Mouse (Mus musculus): Measurements from ENCODE around the gene Ifrd1. TPM values are rescaled to one million over a fixed set of nuclear protein-coding genes. Genes with fewer than 3 reads are reported as not detected.
A peak's percentile ranks its signal among the peaks of the same experiment; 100 is the strongest.

Gene Ifrd1
- polyA plus RNA-seq, 2 experiments: 45.1 to 120 TPM

DNA sequence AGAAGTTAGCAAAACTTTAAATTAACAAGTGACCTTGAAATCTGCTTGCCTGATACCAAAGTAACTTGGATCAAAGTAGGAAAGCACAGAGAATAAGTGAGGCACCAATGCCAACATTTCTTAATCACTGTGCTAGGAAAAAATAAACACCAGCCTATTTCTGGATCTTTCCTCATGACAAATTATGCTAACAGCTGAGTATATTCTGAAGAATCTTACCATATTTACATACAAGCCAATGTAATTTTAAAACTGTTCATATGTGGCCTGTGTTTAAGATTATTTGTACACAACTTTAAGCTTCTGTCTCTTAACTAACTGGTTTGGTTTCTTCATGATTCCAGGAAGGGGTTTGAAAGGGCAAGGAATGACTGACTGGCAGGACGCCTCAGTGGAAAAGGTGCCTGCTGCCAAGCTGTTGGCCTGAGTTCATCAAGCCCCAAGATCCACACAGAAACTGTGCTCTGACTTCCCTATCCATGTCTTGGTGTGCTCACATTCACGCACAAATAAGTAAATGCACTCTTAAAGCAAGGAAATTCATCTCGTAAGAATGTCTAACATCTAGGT is 28.2 kb downstream of the Ifrd1 start:
- ATAC-seq (ENCODE audit: low FRiP score, low read depth): no peak
- TF ChIP-seq POLR2A (IDR thresholded peaks at IDR 0.05; ENCODE audit: borderline replicate concordance, extremely low read depth, insufficient read depth, insufficient read length): no peak
- Histone ChIP-seq H3K36me3 (ENCODE audit: control insufficient read depth, insufficient read depth, low read length) (peaks cover 19% of the 10 kb centered on the region), H3K9me3 (ENCODE audit: control insufficient read depth, low read length) (no peaks in the 10 kb centered on the region), H3K4me1 (ENCODE audit: control insufficient read depth, insufficient read depth, low read length) (peaks cover 20% of the 10 kb centered on the region), H3K27me3 (ENCODE audit: control insufficient read depth, insufficient read depth, low read length) (no peaks in the 10 kb centered on the region), H3K27ac (replicated peaks; ENCODE audit: low read depth, low read length) (no peak overlapping the region), H3K4me2 (replicated peaks; ENCODE audit: low read depth, low read length, severe bottlenecking) (peak overlapping the region; percentile 63), H3K9ac (ENCODE audit: low read depth, low read length, severe bottlenecking) (no peak overlapping the region), H3K4me3 (replicated peaks; ENCODE audit: low read length) (peak overlapping the region; percentile 11; the same call in 1 of the 2 replicates)
- no peak for DNase-seq (ENCODE audit: low spot score)
- WGBS: 44% methylated on average over 3 of the region's 3 CpGs

DNA sequence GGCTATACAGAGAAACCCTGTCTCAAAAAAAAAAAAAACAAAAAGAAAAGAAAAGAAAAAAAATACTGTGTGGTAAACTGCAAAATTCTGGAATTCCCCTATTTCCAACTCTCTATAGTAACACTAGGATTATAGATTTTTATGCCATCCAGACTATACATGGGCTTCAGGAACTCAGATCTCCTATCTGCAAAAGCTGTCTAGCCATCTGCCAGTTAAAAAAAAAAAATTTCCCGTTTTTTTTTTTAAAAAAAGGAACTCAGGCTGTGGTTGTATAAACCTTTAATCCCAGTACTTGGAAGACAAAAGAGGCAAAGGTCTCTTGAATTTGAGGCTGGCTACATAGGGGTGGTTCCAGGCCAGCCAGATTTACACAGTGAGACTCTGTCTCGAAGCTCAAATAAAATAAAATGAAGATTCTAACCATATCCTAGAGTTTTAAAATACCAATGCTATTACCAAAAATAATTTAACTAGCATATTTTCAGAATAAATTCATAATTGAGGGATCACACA is 29.8 kb downstream of the Ifrd1 start:
- no peak overlapping the region for H3K4me3 ChIP-seq (replicated peaks; ENCODE audit: low read length)
- 77% methylated on average over 2 of the region's 2 CpGs for WGBS
- ATAC-seq (ENCODE audit: low FRiP score, low read depth) (no peak), DNase-seq (ENCODE audit: low spot score) (no peak)
- no peaks in the 10 kb centered on the region for H3K27me3 ChIP-seq (ENCODE audit: control insufficient read depth, insufficient read depth, low read length)
- H3K36me3 ChIP-seq (ENCODE audit: control insufficient read depth, insufficient read depth, low read length): peaks cover 35% of the 10 kb centered on the region
- H3K9ac ChIP-seq (ENCODE audit: low read depth, low read length, severe bottlenecking): no peak overlapping the region
- peaks cover 16% of the 10 kb centered on the region for H3K4me1 ChIP-seq (ENCODE audit: control insufficient read depth, insufficient read depth, low read length)
- no peak for TF ChIP-seq POLR2A (IDR thresholded peaks at IDR 0.05; ENCODE audit: borderline replicate concordance, extremely low read depth, insufficient read depth, insufficient read length)
- H3K4me2 ChIP-seq (replicated peaks; ENCODE audit: low read depth, low read length, severe bottlenecking): no peak overlapping the region
- H3K9me3 ChIP-seq (ENCODE audit: control insufficient read depth, low read length): no peaks in the 10 kb centered on the region
- H3K27ac ChIP-seq (replicated peaks; ENCODE audit: low read depth, low read length): no peak overlapping the region

DNA sequence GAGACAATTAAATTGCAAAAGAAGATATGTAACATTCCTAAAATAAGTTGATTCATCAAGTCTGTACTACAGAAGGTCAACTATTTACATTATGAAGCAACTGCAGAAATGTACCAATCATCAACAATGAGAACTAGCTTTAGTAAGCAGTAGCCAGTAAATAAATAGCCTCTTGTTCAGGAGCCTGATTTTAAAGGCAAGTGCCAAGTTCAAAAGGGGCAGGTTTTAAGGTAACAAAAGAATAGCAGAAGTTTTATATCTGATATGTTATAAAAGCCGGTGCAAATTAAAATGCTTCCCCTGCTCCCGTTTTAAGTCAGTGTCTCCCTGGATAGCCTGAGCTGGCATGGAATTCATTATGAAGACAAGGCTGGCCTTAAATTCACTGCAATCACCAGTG is 30.5 kb downstream of the Ifrd1 start:
- Histone ChIP-seq H3K4me3 (replicated peaks; ENCODE audit: low read length) (no peak overlapping the region), H3K4me1 (ENCODE audit: control insufficient read depth, insufficient read depth, low read length) (peaks cover 16% of the 10 kb centered on the region), H3K27me3 (ENCODE audit: control insufficient read depth, insufficient read depth, low read length) (no peaks in the 10 kb centered on the region), H3K4me2 (replicated peaks; ENCODE audit: low read depth, low read length, severe bottlenecking) (no peak overlapping the region), H3K27ac (replicated peaks; ENCODE audit: low read depth, low read length) (no peak overlapping the region), H3K36me3 (ENCODE audit: control insufficient read depth, insufficient read depth, low read length) (peaks cover 42% of the 10 kb centered on the region), H3K9me3 (ENCODE audit: control insufficient read depth, low read length) (0 out of 2 replicates have a peak, but pooled peaks cover under 1% of the 10 kb centered on the region), H3K9ac (ENCODE audit: low read depth, low read length, severe bottlenecking) (no peak overlapping the region)
- TF ChIP-seq POLR2A (IDR thresholded peaks at IDR 0.05; ENCODE audit: borderline replicate concordance, extremely low read depth, insufficient read depth, insufficient read length): no peak
- ATAC-seq (ENCODE audit: low FRiP score, low read depth) (no peak), DNase-seq (ENCODE audit: low spot score) (no peak)
- 85% methylated on average over 2 of the region's 2 CpGs for WGBS

DNA sequence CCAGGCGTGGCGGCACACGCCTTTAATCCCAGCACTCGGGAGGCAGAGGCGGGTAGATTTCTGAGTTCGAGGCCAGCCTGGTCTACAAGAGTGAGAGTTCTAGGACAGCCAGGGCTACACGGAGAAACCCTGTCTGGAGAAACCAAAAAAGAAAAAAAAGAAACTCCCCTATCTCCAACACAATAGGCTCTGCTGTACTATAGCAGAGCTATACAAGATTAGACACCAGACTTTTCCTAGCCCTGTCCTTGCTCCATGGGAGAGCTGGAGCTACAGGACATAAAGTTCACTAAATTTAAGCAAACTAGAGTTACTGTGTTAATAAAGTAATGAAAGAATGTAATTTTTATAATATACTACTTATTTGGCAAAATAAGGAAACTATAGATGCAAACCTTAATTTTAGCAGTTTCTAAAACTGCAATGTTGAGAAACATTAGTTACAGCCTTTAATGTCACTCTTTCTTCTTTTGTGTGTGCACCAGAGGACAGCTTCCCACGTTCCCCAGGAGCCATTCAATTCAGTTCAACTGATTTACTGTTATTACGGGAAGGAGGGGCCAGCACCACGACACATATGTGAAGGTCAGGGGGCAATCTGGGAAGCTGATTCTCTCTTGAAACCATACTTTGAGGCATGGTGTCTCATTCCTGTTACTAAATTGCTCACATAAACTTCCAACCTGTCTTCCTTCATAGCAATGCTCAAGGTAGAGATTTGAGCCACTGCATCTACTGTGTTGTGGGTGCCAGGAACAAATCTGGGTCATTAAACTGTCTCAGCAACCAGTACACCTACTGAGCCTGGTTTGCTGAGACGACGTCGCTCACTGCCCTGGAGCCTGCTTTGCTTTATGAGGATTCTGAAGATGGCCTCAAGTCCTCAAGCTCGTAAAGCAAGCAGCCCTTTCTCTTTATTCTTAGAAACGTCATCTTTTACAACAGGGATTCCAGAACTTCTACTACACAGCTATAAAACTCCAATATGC is 33.1 kb downstream of the Ifrd1 start:
- H3K9me3 ChIP-seq (ENCODE audit: control insufficient read depth, low read length): 0 out of 2 replicates have a peak, but pooled peaks cover 4% of the 10 kb centered on the region

DNA sequence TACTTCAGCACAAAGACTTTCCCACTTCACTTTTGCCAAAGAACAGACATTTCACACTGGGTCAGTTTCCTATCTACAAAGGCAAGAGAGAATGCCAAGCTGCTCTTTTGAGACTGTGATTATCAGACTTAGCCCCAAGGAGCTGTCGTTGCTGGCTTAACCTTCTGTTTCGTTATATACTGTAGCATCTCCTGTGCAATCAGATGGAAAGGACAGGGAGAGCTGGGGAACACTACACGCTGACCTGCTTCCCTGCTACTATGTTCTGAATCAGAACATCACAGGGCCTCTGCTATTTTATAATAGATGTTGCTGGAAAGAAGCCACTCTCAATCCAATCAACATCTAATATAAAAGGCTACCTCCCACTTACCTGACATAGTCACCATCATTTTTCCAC is 39.3 kb downstream of the Ifrd1 start:
- Histone ChIP-seq H3K4me1 (ENCODE audit: control insufficient read depth, insufficient read depth, low read length) (0 out of 2 replicates have a peak, but pooled peaks cover 4% of the 10 kb centered on the region), H3K4me3 (replicated peaks; ENCODE audit: low read length) (no peak overlapping the region), H3K36me3 (ENCODE audit: control insufficient read depth, insufficient read depth, low read length) (peaks cover 78% of the 10 kb centered on the region), H3K4me2 (replicated peaks; ENCODE audit: low read depth, low read length, severe bottlenecking) (no peak overlapping the region), H3K9me3 (ENCODE audit: control insufficient read depth, low read length) (0 out of 2 replicates have a peak, but pooled peaks cover 4% of the 10 kb centered on the region), H3K27me3 (ENCODE audit: control insufficient read depth, insufficient read depth, low read length) (no peaks in the 10 kb centered on the region), H3K27ac (replicated peaks; ENCODE audit: low read depth, low read length) (no peak overlapping the region), H3K9ac (ENCODE audit: low read depth, low read length, severe bottlenecking) (no peak overlapping the region)
- WGBS: 90% methylated on average over 3 of the region's 3 CpGs
- no peak for TF ChIP-seq POLR2A (IDR thresholded peaks at IDR 0.05; ENCODE audit: borderline replicate concordance, extremely low read depth, insufficient read depth, insufficient read length)
- DNase-seq (ENCODE audit: low spot score): no peak
- ATAC-seq (ENCODE audit: low FRiP score, low read depth): no peak

More for the DNA sequence above, 33.1 kb downstream of the Ifrd1 start:
- DNase-seq (ENCODE audit: low spot score) (no peak), ATAC-seq (ENCODE audit: low FRiP score, low read depth) (no peak)
- no peak overlapping the region for H3K27ac ChIP-seq (replicated peaks; ENCODE audit: low read depth, low read length)
- no peak overlapping the region for H3K4me3 ChIP-seq (replicated peaks; ENCODE audit: low read length)
- H3K27me3 ChIP-seq (ENCODE audit: control insufficient read depth, insufficient read depth, low read length): no peaks in the 10 kb centered on the region
- TF ChIP-seq POLR2A (IDR thresholded peaks at IDR 0.05; ENCODE audit: borderline replicate concordance, extremely low read depth, insufficient read depth, insufficient read length): no peak
- H3K4me1 ChIP-seq (ENCODE audit: control insufficient read depth, insufficient read depth, low read length): peaks cover 9% of the 10 kb centered on the region
- peaks cover 64% of the 10 kb centered on the region for H3K36me3 ChIP-seq (ENCODE audit: control insufficient read depth, insufficient read depth, low read length)
- no peak overlapping the region for H3K9ac ChIP-seq (ENCODE audit: low read depth, low read length, severe bottlenecking)
- no peak overlapping the region for H3K4me2 ChIP-seq (replicated peaks; ENCODE audit: low read depth, low read length, severe bottlenecking)
- WGBS: 70% methylated on average over 15 of the region's 15 CpGs

All from limb, embryonic 14.5 days (tissue).